Mouse (Mus musculus): ENCODE results near the gene Cldn13. TPM values are rescaled to one million over a fixed set of nuclear protein-coding genes. Genes with fewer than 3 reads are reported as not detected.
"Not testable (repeated sequence)": the region's sequence is repeated elsewhere in the genome, so short reads cannot be mapped to it uniquely, and the experiment has no call there.

Cldn13 gene
- polyA plus RNA-seq, 1 experiment from 2014 or later, result 278 TPM

- Histone ChIP-seq H3K9ac (no peak overlapping the region), H3K27ac (replicated peaks) (no peak overlapping the region), H3K4me3 (replicated peaks) (no peak overlapping the region), H3K36me3 (replicated peaks) (no peaks in the 10 kb centered on the region), H3K4me1 (replicated peaks) (peaks cover 40% of the 10 kb centered on the region), H3K27me3 (peaks cover 30% of the 10 kb centered on the region), H3K9me3 (replicated peaks) (no peaks in the 10 kb centered on the region), H3K4me2 (no peak overlapping the region)
- no peak for ATAC-seq (ENCODE audit: insufficient read depth)
- WGBS (ENCODE audit: insufficient replicate concordance), result 49% methylated on average over 43 of the region's 43 CpGs
Observed at GRCm38 (mm10) chr5:134946063-134946856, 30.9 kb upstream of the Cldn13 start.

DNA sequence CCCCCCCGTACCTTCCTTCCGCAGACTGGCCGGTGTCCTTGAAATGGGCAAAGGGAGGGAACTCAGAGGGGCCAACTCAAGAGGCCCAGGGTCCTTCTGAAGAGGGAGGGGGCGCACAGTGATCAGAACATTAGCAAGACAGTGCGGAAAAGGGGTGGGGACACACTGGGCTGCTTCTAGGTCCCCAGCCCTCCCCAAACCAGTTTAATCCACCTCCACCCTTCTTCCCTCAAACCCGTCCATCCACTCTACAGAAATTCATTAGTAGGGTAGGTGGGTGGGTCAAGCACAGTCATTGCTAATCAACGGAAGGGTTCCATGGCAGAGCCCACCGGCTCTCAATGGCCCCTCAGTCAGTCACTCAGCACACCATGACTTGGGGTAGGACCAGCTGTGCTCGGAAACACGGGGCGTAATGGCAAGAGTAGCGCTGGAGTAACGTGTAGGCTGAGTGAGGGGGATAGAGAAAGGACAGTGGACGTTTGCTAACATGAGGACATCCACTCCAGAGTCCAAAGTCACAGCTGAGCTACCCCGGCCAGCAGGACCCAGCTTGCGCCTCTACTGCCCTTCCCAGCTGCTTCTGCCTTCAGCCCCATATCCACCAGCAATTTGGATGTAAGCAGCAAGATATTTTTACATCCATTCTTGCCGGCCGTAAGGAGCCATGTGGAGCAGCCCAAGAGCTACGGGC, 30.1 kb upstream of the Cldn13 start:
- Histone ChIP-seq H3K4me3 (replicated peaks) (no peak overlapping the region), H3K9ac (no peak overlapping the region), H3K4me1 (replicated peaks) (peaks cover 34% of the 10 kb centered on the region), H3K9me3 (replicated peaks) (no peaks in the 10 kb centered on the region), H3K4me2 (no peak overlapping the region), H3K36me3 (replicated peaks) (no peaks in the 10 kb centered on the region), H3K27me3 (peaks cover 27% of the 10 kb centered on the region), H3K27ac (replicated peaks) (no peak overlapping the region)
- peak; percentile 48; the same call in 1 of the 2 replicates for ATAC-seq (ENCODE audit: insufficient read depth)
- 52% methylated on average over 18 of the region's 19 CpGs for WGBS (ENCODE audit: insufficient replicate concordance)

DNA sequence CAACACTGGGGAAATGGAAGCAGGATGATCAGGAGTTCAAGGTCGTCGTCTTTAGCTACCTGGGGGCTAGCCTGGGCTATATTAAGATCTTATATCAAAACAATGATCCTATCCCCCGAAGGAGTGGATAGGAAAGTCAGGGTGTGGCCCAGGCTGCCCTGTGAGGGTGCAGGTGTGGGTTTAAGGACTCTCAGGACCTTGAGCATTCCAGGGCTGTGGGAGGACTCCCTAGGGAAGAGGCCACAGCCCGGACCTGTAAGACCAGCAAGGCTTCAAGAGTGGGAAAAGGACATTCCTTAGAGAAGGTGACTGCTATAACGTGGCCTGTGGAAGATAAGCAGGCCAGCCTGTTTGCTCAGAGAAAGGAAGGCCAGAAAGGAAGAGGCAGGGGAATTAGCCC, 28.9 kb upstream of the Cldn13 start:
- ATAC-seq (ENCODE audit: insufficient read depth), result no peak
- Histone ChIP-seq H3K27ac (replicated peaks) (no peak overlapping the region), H3K27me3 (peaks cover 27% of the 10 kb centered on the region), H3K36me3 (replicated peaks) (no peaks in the 10 kb centered on the region), H3K9me3 (replicated peaks) (no peaks in the 10 kb centered on the region), H3K9ac (no peak overlapping the region), H3K4me2 (no peak overlapping the region), H3K4me3 (replicated peaks) (no peak overlapping the region), H3K4me1 (replicated peaks) (peaks cover 34% of the 10 kb centered on the region)
- 33% methylated on average over 5 of the region's 5 CpGs for WGBS (ENCODE audit: insufficient replicate concordance)

DNA sequence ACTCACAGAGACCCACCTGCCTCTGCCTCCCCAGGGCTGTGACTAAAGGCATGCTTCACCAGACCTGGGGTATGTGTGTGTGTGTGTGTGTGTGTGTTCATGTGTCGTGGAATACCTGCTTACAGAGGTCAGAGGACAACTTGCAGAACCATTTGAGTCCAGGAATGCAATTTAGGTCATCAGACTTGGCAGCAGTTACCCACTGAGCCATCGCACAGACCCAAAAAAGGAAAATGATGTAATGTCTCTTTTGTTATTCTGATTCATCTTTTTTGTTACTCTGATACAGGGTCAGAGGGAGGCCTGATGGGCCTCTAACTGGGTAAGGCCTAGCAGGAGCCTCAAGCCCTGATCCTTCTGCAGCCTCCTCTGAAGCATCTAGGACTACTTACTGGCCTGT, 27.4 kb upstream of the Cldn13 start:
- Histone ChIP-seq H3K9me3 (replicated peaks) (no peaks in the 10 kb centered on the region), H3K4me1 (replicated peaks) (peaks cover 34% of the 10 kb centered on the region), H3K9ac (no peak overlapping the region), H3K4me3 (replicated peaks) (no peak overlapping the region), H3K27ac (replicated peaks) (no peak overlapping the region), H3K36me3 (replicated peaks) (no peaks in the 10 kb centered on the region), H3K27me3 (peaks cover 24% of the 10 kb centered on the region), H3K4me2 (no peak overlapping the region)
- ATAC-seq (ENCODE audit: insufficient read depth), result no peak
- 68% methylated on average over 2 of the region's 2 CpGs for WGBS (ENCODE audit: insufficient replicate concordance)

- H3K27ac ChIP-seq (replicated peaks), result 0 out of 2 replicates have a peak overlapping the region, but pooled peaks have one; percentile 14
- WGBS (ENCODE audit: insufficient replicate concordance), result 65% methylated on average over 14 of the region's 14 CpGs
Observed at GRCm38 (mm10) chr5:134941472-134942209, 26.3 kb upstream of the Cldn13 start.

DNA sequence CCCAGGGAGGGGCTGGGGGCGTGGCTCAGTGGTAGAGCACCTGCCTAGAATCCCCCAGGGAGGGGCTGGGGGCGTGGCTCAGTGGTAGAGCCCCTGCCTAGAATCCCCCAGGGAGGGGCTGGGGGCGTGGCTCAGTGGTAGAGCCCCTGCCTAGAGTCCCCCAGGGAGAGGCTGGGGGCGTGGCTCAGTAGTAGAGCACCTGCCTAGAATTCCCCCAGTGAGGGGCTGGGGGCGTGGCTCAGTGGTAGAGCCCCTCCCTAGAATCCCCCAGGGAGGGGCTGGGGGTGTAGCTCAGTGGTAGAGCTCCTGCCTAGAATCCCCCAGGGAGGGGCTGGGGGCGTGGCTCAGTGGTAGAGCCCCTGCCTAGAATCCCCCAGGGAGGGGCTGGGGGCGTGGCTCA, 24.2 kb upstream of the Cldn13 start:
- H3K9me3 ChIP-seq (replicated peaks); ATAC-seq (ENCODE audit: insufficient read depth); H3K27ac ChIP-seq (replicated peaks); H3K4me2 ChIP-seq; H3K9ac ChIP-seq; H3K4me3 ChIP-seq (replicated peaks); H3K36me3 ChIP-seq (replicated peaks); H3K27me3 ChIP-seq: not testable (repeated sequence)
- H3K4me1 ChIP-seq (replicated peaks), result peaks cover 13% of the 10 kb centered on the region; the same call in 1 of the 2 replicates
- WGBS (ENCODE audit: insufficient replicate concordance), result 57% methylated on average over 4 of the region's 7 CpGs

More at GRCm38 (mm10) chr5:134941472-134942209, 26.3 kb upstream of the Cldn13 start:
- H3K4me3 ChIP-seq (replicated peaks), result no peak overlapping the region
- peaks cover 25% of the 10 kb centered on the region for H3K4me1 ChIP-seq (replicated peaks)
- peak; percentile 56 for ATAC-seq (ENCODE audit: insufficient read depth)
- H3K27me3 ChIP-seq, result peaks cover 18% of the 10 kb centered on the region
- H3K9me3 ChIP-seq (replicated peaks), result no peaks in the 10 kb centered on the region
- no peak overlapping the region for H3K9ac ChIP-seq
- H3K4me2 ChIP-seq, result no peak overlapping the region
- H3K36me3 ChIP-seq (replicated peaks), result no peaks in the 10 kb centered on the region

DNA sequence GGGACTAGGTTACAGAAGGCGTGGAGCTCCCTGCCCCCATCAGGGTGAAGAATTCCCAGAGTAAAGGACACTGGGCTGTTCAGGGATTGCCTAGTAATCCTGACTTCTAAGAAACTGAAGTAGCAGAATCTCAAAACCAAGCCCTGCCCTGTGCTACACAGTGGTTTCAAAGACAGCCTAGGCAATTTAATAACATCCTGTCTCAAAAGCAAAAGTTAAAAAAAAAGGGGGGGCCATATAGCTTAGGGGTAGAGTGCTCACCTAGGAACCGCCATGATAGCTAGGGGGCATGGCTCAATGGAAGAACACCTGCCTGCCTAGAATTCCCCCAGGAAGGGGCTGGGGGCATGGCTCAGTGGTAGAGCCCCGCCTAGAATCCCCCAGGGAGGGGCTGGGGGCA, 23.7 kb upstream of the Cldn13 start:
- no peak for ATAC-seq (ENCODE audit: insufficient read depth)

DNA sequence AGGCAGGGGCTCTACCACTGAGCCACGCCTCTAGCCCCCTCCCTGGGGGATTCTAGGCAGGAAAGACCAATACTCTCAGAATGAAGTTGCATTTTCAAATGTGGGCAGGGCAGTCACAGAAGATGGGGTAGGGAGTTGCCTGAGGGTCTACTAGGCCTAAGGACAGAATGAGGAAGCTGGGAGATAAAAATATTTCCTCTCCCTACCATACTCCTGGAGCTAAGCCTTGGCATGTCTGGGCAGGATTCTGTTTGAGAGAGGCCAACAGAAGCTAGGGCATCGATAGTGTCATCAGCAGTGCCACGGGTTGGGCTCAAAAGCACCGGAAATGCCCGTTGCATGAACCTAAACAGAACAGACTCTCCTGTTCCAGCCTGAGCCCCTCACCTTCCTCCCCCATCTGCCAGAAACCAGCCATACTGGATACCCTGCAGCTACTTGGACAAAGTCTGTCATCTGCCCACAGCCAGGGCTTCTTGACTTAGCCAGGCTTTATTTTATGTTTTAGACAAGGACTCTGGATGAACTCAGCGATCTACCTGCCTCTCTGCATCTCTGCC, 21.4 kb upstream of the Cldn13 start:
- 69% methylated on average over 6 of the region's 6 CpGs for WGBS (ENCODE audit: insufficient replicate concordance)
- Histone ChIP-seq H3K27ac (replicated peaks) (no peak overlapping the region), H3K9ac (no peak overlapping the region)

More for the DNA sequence above, 23.7 kb upstream of the Cldn13 start:
- H3K36me3 ChIP-seq (replicated peaks), result peaks cover 11% of the 10 kb centered on the region; the same call in 1 of the 2 replicates
- no peak overlapping the region for H3K9ac ChIP-seq
- no peak overlapping the region for H3K4me2 ChIP-seq
- H3K27ac ChIP-seq (replicated peaks), result no peak overlapping the region
- no peak overlapping the region for H3K4me3 ChIP-seq (replicated peaks)
- H3K9me3 ChIP-seq (replicated peaks), result no peaks in the 10 kb centered on the region
- H3K4me1 ChIP-seq (replicated peaks), result peaks cover 16% of the 10 kb centered on the region
- H3K27me3 ChIP-seq, result no peaks in the 10 kb centered on the region
- 70% methylated on average over 3 of the region's 3 CpGs for WGBS (ENCODE audit: insufficient replicate concordance)

DNA sequence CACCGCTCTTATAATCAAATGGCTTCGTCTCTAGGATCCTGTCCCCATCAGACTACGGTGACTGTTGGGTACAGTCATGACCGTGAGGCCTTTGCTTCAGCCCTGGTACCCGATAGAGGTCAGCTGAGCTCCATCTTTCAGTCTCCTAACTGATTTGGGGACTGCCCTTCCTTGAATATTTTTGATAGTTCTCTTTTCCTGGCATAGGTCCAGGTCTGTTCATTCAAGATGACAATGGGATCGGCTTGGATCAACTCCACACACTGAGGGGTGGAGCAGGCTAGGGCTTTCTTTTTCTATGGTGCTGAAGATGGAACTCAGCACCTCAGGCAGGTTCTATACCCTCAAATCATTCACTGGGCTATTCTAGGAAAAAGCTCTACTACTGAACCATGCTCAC, 20.7 kb upstream of the Cldn13 start:
- Histone ChIP-seq H3K36me3 (replicated peaks) (peaks cover 19% of the 10 kb centered on the region), H3K9ac (no peak overlapping the region), H3K4me1 (replicated peaks) (peaks cover 31% of the 10 kb centered on the region), H3K27me3 (no peaks in the 10 kb centered on the region), H3K9me3 (replicated peaks) (no peaks in the 10 kb centered on the region), H3K4me2 (no peak overlapping the region), H3K4me3 (replicated peaks) (no peak overlapping the region), H3K27ac (replicated peaks) (no peak overlapping the region)
- WGBS (ENCODE audit: insufficient replicate concordance), result 80% methylated on average over 6 of the region's 6 CpGs
- ATAC-seq (ENCODE audit: insufficient read depth), result no peak

More for the DNA sequence above, 21.4 kb upstream of the Cldn13 start:
- H3K4me1 ChIP-seq (replicated peaks), result peaks cover 28% of the 10 kb centered on the region
- H3K36me3 ChIP-seq (replicated peaks), result peaks cover 19% of the 10 kb centered on the region
- H3K9me3 ChIP-seq (replicated peaks), result no peaks in the 10 kb centered on the region
- no peak overlapping the region for H3K4me2 ChIP-seq
- no peak for ATAC-seq (ENCODE audit: insufficient read depth)
- no peak overlapping the region for H3K4me3 ChIP-seq (replicated peaks)
- no peaks in the 10 kb centered on the region for H3K27me3 ChIP-seq

- Histone ChIP-seq H3K4me3 (replicated peaks) (no peak overlapping the region), H3K9me3 (replicated peaks) (no peaks in the 10 kb centered on the region), H3K4me1 (replicated peaks) (peaks cover 31% of the 10 kb centered on the region), H3K9ac (no peak overlapping the region), H3K27ac (replicated peaks) (no peak overlapping the region), H3K4me2 (no peak overlapping the region), H3K36me3 (replicated peaks) (peaks cover 19% of the 10 kb centered on the region), H3K27me3 (peaks cover 5% of the 10 kb centered on the region)
- no peak for ATAC-seq (ENCODE audit: insufficient read depth)
- WGBS (ENCODE audit: insufficient replicate concordance), result 76% methylated on average over 3 of the region's 3 CpGs
Observed at GRCm38 (mm10) chr5:134934666-134935065, 19.3 kb upstream of the Cldn13 start.

All from liver, embryonic 15.5 days (tissue).